Mouse (Mus musculus): ENCODE measurements around the gene Gm3415. TPM values are rescaled to one million over a fixed set of nuclear protein-coding genes. Genes with fewer than 3 reads are reported as not detected.

Gm3415 gene
- total and polyA plus RNA-seq, 2 experiments from 2014 or later, result not detected

- H3K9ac ChIP-seq (replicated peaks; ENCODE audit: low read length), result no peak overlapping the region
- 91% methylated on average over 3 of the region's 3 CpGs for WGBS
- ATAC-seq (no peak), DNase-seq (ENCODE audit: low spot score) (no peak)
- no peaks in the 10 kb centered on the region for H3K27me3 ChIP-seq (ENCODE audit: insufficient read depth, low read length)
- H3K36me3 ChIP-seq (ENCODE audit: insufficient read depth, low read length), result no peaks in the 10 kb centered on the region
- no peak overlapping the region for H3K4me2 ChIP-seq (ENCODE audit: low read depth, low read length)
- H3K4me3 ChIP-seq (ENCODE audit: low read length), result no peak overlapping the region
- no peak overlapping the region for H3K27ac ChIP-seq
- H3K4me1 ChIP-seq (ENCODE audit: insufficient read depth, low read length), result no peaks in the 10 kb centered on the region
- no peaks in the 10 kb centered on the region for H3K9me3 ChIP-seq (ENCODE audit: low read length)
- TF ChIP-seq CTCF (IDR thresholded peaks at IDR 0.05; ENCODE audit: low read depth), result no peak
Measured at GRCm38 (mm10) chr5:146576668-146577067, 20.7 kb downstream of the Gm3415 start.

DNA sequence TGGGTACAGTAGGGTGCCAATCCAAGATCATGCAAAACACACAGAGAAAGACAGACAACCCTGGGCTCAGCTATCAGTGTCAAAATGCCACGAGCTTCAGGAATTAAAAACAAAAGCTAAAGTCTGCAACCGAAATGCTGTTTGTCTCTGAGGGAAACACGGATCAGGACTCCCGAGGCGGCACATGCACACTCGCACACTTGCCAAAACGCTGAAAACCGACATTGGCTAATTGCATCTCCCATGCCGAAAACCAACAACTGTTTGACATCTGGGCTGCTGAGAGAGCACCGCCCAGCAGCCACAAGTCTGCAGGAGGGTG lies 28.2 kb downstream of the Gm3415 start:
- Histone ChIP-seq H3K27me3 (ENCODE audit: insufficient read depth, low read length) (peaks cover 4% of the 10 kb centered on the region), H3K9me3 (ENCODE audit: low read length) (no peaks in the 10 kb centered on the region), H3K4me2 (ENCODE audit: low read depth, low read length) (peak overlapping the region; percentile 91), H3K27ac (0 out of 2 replicates have a peak overlapping the region, but pooled peaks have one; percentile 76), H3K9ac (replicated peaks; ENCODE audit: low read length) (peak overlapping the region; percentile 65), H3K4me3 (ENCODE audit: low read length) (peak overlapping the region; percentile 66), H3K4me1 (ENCODE audit: insufficient read depth, low read length) (no peaks in the 10 kb centered on the region), H3K36me3 (ENCODE audit: insufficient read depth, low read length) (no peaks in the 10 kb centered on the region)
- ATAC-seq (0 out of 2 replicates have a peak, but pooled peaks have one; percentile 3), DNase-seq (ENCODE audit: low spot score) (peak; percentile 37)
- TF ChIP-seq CTCF (IDR thresholded peaks at IDR 0.05; ENCODE audit: low read depth), result no peak
- WGBS, result 5% methylated on average over 10 of the region's 10 CpGs

DNA sequence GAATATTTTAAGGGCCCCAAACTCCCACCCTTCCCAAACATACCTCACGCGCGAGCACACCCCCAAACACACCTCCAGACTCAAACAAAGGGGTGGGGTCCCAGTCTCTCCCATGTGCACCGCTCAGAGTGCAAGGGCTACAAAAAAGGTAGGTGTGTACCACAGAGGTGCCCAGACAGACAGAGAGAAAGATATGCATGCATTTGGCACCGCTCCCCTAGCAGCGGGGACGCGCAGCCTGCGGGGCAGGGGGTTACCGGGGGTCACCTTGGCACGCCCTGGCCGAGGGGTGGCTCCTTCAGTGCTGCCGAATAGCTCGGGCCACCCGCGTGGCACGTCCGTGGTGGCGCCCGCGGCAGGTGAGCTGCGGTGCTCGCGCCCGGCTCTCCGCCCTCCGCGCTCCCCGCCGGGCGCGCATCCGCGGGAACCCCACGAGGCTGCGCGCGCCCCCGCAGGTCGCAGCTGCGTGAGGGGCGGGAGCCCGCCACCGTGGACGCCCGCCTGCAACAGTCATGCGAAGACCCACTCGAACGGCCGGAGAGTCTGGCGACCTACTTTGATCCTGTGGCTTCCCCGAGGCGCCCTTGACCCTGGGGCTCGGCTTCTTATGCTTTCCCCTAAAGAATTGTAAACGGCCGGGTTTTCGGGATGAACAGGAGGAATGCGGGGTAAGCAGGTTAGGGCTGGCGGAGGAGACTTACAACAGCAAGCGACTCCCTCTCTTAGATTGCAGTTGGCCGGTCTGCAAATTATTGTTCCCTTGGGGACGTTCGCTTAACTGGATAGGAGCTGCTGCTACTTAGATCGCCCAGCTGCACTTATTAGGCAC lies 28.8 kb downstream of the Gm3415 start, which contains the start of gene Gpr12:
Gpr12 (minus strand) TSS at position 762 of the 829 bp plus-strand sequence.
- H3K4me1 ChIP-seq (ENCODE audit: insufficient read depth, low read length), result no peaks in the 10 kb centered on the region
- peak within 1 kb of the TSS; percentile 66 for H3K4me3 ChIP-seq (ENCODE audit: low read length)
- H3K27me3 ChIP-seq (ENCODE audit: insufficient read depth, low read length), result peaks cover 4% of the 10 kb centered on the region
- H3K9ac ChIP-seq (replicated peaks; ENCODE audit: low read length), result peak within 1 kb of the TSS; percentile 65
- H3K27ac ChIP-seq, result peak within 1 kb of the TSS; percentile 76
- DNase-seq (ENCODE audit: low spot score), result peak; percentile 82
- no peaks in the 10 kb centered on the region for H3K36me3 ChIP-seq (ENCODE audit: insufficient read depth, low read length)
- H3K9me3 ChIP-seq (ENCODE audit: low read length), result no peaks in the 10 kb centered on the region
- peak within 1 kb of the TSS; percentile 91 for H3K4me2 ChIP-seq (ENCODE audit: low read depth, low read length)
- TF ChIP-seq CTCF (IDR thresholded peaks at IDR 0.05; ENCODE audit: low read depth), result no peak
- peak; percentile 83 for ATAC-seq
- under 1% methylated on average over 53 of the region's 64 CpGs for WGBS

GRCm38 (mm10) chr5:146585307-146585651 lies 29.3 kb downstream of the Gm3415 start:
- Histone ChIP-seq H3K36me3 (ENCODE audit: insufficient read depth, low read length) (no peaks in the 10 kb centered on the region), H3K9me3 (ENCODE audit: low read length) (no peaks in the 10 kb centered on the region), H3K4me1 (ENCODE audit: insufficient read depth, low read length) (no peaks in the 10 kb centered on the region), H3K27ac (no peak overlapping the region), H3K27me3 (ENCODE audit: insufficient read depth, low read length) (peaks cover 4% of the 10 kb centered on the region), H3K4me2 (ENCODE audit: low read depth, low read length) (peak overlapping the region; percentile 91), H3K4me3 (ENCODE audit: low read length) (peak overlapping the region; percentile 66), H3K9ac (replicated peaks; ENCODE audit: low read length) (peak overlapping the region; percentile 65)
- WGBS, result 7% methylated on average over 10 of the region's 10 CpGs
- DNase-seq (ENCODE audit: low spot score), result no peak
- 0 out of 2 replicates have a peak, but pooled peaks have one; percentile 7 for ATAC-seq
- no peak for TF ChIP-seq CTCF (IDR thresholded peaks at IDR 0.05; ENCODE audit: low read depth)

DNA sequence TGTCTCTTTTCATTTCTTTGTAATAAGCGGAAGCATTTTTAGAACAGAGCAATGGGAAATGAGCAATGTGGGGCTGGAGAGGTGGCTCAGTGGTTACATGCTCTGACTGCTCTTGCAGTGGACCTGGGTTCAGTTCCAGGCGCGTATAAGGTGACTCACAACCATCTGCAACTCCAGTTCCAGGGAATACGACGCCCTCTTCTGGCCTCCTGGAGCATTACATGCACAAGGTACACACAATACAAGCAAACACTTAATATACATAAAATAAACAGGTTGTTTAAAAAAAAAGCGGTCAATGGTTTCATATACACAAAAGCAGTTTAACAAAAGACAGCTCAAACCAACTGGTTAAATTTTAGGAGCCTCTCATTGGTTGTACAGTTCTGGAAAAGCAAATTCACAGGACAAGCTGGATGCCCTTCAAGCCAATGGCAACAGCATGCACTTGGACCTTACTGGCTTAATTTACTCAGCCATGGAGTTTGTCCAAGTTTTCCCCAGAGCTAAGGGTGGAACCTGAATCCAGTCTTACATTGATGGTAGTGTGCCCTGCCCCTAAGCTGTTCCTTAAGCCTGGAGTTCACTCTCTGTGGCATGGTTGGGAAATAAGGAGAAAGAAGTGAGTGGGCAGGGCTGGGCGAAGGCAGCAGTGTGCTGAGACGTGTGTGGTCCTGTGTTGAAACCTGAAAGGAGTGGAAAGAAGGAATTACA lies 30.6 kb downstream of the Gm3415 start:
- Histone ChIP-seq H3K4me2 (ENCODE audit: low read depth, low read length) (no peak overlapping the region), H3K9ac (replicated peaks; ENCODE audit: low read length) (no peak overlapping the region), H3K27me3 (ENCODE audit: insufficient read depth, low read length) (peaks cover 4% of the 10 kb centered on the region), H3K36me3 (ENCODE audit: insufficient read depth, low read length) (no peaks in the 10 kb centered on the region), H3K4me1 (ENCODE audit: insufficient read depth, low read length) (no peaks in the 10 kb centered on the region), H3K4me3 (ENCODE audit: low read length) (no peak overlapping the region), H3K9me3 (ENCODE audit: low read length) (no peaks in the 10 kb centered on the region), H3K27ac (no peak overlapping the region)
- TF ChIP-seq CTCF (IDR thresholded peaks at IDR 0.05; ENCODE audit: low read depth), result peak; percentile 31; the same call in 1 of the 2 replicates
- 71% methylated on average over 8 of the region's 8 CpGs for WGBS
- DNase-seq (ENCODE audit: low spot score) (no peak), ATAC-seq (no peak)

- Histone ChIP-seq H3K36me3 (ENCODE audit: insufficient read depth, low read length) (no peaks in the 10 kb centered on the region), H3K4me1 (ENCODE audit: insufficient read depth, low read length) (no peaks in the 10 kb centered on the region), H3K9me3 (ENCODE audit: low read length) (no peaks in the 10 kb centered on the region), H3K27me3 (ENCODE audit: insufficient read depth, low read length) (peaks cover 4% of the 10 kb centered on the region; the same call in 1 of the 2 replicates), H3K4me3 (ENCODE audit: low read length) (no peak overlapping the region), H3K9ac (replicated peaks; ENCODE audit: low read length) (no peak overlapping the region), H3K4me2 (ENCODE audit: low read depth, low read length) (no peak overlapping the region), H3K27ac (no peak overlapping the region)
- no peak for TF ChIP-seq CTCF (IDR thresholded peaks at IDR 0.05; ENCODE audit: low read depth)
- WGBS, result 30% methylated on average over 4 of the region's 4 CpGs
- ATAC-seq, result no peak
- DNase-seq (ENCODE audit: low spot score), result peak; percentile 23
Measured at GRCm38 (mm10) chr5:146590987-146591386, 35.1 kb downstream of the Gm3415 start.
